Mouse (Mus musculus) heart, postnatal 4 days (tissue): ENCODE data around the gene Rtn2. TPM values are rescaled to one million over a fixed set of nuclear protein-coding genes. Genes with fewer than 3 reads are reported as not detected.

ENCODE experiments used
- DNase-seq: peaks from one replicate; pipeline ENCODE4 v3.0.0; 2021
- total RNA-seq, 2 experiments: library from RNA; stranded (reverse); gene quantifications; 2 replicates each; pipeline ENCODE4 v1.2.3; 2021

Gene Rtn2
- 10 to 100 TPM; 30.2 to 32.3 TPM for total RNA-seq

DNA sequence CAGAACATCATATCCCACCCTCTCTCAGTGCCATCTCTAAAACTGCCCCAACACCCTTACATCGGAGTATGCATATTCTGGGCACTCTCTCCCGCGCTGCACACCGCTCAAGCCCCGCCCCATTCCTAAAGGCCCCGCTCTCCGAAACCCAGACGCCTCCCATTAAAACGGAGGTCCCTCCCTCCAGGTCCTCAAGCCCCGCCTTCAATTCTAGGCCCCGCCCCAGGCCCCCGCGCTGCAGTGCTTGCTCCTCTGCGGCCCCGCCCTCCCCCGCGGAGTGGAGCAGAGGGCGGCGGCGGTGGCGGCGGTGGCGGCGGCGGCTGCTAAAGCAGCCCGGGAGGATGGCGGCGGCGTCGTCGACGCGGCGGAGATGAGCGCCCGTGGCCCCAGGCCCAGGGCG lies at the start of gene Rtn2:
Gene Rtn2, plus strand, starts transcription at position 240 of the 400 bp plus-strand sequence.
- peak; percentile 75 for DNase-seq

DNA sequence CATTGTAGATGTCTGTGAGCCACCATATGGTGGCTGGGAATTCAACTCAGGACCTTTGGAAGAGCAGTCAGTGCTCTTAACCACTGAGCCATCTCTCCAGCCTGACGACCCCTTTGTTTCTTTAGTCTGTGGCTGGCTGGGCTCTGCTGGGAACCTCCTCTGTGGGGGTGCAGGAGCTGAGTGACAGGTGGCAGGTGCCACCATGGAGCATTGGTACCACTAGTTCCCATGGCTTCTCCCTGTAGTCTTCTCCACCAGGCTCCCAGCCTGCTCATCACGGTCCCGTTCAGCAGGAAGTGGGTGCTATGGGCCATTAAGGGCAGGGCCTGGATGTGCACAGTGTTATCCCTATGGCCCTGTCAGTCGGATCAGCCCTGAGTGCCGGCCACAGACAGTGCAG lies 47.8 kb upstream of the Rtn2 start:
- DNase-seq, result no peak

DNA sequence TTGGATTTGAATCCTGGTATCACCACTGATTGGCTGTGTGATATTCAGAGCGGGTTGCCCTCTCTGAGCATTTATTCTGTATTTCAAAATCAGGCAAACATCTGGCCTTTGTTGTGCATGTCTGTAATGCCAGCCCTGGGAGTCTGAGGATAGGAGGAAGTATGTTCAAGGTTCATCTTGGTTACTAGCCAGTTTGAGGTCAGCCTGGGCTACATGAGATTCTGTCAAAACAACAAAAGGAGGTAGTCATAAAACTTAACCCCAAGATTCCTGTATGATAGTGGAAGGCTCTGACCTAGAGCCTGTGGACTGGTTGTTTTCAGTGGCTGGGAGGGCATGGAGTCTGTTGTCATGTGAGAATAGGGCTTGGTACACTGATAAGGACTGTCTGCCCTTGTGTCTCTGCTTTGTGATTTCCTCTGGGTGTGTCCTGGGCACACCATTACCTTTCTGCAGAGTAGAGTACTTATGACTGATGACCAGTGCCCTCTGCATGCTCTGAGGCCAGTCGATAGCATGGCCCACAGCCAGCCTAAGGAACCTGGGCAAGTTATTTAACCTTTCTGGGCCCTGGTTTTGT lies 47.2 kb upstream of the Rtn2 start:
- no peak for DNase-seq

DNA sequence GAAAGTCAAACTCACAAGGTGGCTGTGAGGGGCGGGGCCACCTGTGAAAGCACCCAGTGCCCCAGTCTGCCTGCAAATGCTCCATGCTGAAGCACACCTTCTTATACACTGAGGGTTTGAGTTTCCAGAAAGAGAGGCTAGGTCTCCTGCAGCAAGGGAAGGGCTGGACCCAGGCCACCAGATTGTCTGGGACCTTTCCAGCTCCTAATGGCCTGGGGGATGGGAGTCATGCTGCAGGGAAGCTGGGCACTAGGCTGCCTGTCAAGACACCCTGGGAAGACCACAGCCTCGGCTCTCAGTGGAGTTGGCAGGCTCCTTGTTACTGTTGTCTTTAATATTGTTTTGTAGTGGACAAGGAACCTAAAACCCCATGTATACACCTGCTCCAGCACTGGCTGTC lies 46.0 kb upstream of the Rtn2 start:
- peak; percentile 60 for DNase-seq

DNA sequence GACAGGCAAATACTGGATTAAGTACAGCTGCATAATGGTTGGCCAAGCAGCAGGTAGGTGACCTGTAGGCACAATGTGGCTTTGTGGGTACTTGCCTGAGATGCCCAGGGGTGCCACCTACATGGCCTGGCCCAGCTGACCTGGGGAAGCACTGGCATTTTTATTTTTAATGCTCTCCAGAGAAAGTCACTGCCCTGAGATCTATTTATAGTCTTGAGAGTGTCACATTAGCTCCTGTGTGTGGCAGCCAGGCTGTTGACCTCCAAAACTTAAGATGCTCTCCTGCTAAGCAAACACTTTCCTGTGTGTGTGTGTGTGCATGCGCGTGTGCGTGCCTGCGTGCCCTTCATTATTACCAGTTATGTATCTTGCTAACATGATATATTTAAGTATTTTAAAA lies 44.1 kb upstream of the Rtn2 start:
- no peak for DNase-seq

DNA sequence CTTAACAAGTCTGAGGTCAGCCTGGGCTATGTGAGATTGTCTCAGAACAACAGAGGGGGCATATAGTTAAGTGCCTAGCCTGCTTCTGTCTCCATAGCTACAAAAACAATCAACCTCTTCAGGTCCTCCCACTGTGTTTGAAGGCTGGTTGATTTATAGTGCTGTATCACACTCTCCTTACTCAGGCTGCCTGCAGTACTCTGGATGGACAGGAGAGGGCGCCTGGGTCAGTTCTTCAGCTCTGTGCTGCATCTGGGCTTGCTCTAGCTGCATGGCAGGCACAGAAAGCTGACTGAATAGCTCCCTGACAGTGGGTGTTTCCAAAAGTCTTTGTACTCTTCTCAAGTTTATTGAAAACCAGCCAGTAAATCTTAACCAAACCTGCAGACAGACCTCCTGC lies 43.0 kb upstream of the Rtn2 start:
- peak; percentile 95 for DNase-seq

DNA sequence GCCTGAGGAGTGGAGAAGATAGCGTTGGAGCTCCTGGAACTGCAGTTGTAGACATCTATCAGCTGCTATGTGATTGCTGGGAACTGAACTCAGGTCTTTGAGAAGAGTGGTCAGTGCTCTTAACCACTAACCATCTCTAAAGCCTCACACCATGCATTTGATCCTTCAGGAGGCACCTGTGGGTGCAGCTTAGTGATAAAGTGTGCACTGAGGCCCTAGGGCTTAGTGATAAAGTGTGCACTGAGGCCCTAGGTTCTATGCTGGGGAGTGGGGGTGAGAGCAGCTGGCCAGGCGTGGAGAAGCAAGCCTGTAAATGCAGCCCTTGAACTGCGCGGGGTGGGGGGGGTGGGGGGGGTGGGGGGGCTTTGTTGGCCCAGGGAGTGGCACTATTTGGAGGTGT lies 42.4 kb upstream of the Rtn2 start:
- DNase-seq, result no peak

DNA sequence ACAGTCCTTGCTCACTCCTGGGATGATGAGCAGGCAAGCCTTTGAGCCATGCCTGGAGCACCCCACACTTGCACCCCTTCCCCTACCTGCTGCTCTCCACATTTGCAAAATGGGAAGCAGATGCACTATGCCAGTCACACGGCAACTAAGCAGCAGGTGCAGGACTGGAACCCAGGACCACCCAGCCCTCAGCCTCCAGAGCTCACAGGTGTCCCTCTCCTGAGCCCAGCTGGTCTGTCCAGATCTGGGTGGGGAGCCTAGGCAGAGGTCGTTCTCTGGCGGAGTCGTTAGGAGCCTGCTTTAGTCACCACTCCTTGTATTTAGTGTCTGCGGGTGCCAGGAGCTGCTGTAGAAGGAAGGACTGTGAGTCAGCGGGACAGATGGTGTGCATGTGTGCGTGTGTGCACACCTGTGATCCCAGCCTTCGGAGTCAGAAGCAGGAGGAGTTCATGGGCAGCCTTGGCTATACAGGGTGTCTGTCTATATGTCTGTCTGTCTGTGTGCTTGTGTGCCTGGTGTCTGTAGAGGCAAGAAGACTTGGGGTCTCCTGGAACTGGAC lies 41.4 kb upstream of the Rtn2 start:
- no peak for DNase-seq

DNA sequence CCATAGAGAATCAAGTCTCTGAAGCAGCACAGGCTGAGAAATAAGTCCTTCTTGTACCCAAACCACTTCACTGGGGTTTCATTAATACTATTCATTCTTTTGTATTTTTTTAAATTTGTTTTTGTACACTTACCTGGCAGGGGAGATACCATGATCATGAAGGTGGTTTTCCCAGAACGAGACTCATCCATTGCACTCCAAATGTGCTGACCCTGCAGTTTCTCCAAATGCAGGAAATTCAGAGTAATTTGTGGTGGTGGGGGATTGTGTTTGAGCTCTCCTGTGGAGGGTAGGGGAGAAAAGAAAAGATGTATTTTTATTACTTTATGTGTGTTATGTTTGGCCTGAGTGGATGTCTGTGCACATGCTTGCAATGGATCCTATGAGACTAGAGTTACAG lies 40.4 kb upstream of the Rtn2 start:
- DNase-seq, result no peak

DNA sequence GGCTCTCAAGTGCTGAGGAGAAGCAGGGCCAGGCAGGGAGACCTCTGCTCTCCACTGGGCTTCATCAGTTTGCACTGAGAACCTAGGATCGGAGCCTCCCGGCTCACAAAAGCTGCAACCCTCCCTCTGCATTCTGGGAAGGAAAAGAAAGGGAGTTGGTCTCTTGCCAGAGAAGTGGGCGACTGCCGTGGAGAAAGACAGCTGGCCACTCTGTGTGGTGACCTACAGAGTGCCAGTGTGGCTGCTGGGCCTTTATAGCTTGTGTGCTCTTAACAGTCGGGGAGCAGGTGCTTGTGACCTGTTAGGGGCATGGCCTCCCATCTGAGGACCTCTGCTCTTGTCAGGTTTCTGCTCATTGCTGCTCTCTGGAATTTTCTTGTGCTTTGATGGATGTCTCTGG lies 38.6 kb upstream of the Rtn2 start:
- no peak for DNase-seq

DNA sequence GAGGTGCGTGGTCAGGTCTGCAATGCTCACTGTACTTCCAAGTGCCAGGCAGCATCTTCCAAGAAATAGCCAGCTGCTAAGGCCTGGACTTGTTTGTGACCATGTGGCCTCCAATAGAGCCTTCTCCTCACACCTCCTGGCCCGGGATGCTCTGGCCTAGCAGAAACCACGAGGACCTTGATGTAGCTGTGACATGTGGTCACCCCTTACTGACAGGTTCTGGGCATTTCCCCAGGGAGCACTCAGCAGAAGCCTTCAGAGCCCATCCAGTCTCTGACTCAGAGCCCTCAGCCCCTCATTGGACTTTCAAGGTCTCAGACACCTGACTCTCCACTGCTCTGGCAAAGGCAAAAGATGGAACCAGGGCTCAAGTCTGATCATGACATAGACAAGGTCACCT lies 37.3 kb upstream of the Rtn2 start:
- no peak for DNase-seq

DNA sequence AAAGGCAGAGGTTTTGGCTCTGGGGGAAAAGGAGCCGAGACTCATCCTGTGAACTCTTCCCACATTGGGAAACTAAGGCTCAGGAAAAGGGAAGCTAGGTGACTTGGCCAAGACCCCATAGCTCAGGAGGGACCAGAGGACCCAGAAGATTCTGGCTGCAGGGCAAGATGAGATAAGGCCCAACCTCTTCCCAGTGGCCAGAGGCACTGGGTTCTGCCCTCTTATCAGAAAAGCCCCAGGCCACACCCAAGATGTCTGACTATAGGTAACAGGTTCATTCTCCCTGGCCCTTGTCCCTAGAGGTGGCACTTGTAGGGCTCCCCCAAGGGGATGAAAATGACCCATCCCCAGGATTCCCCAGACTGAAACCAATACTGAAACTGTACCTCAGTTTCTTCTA lies 35.6 kb upstream of the Rtn2 start:
- DNase-seq, result no peak

DNA sequence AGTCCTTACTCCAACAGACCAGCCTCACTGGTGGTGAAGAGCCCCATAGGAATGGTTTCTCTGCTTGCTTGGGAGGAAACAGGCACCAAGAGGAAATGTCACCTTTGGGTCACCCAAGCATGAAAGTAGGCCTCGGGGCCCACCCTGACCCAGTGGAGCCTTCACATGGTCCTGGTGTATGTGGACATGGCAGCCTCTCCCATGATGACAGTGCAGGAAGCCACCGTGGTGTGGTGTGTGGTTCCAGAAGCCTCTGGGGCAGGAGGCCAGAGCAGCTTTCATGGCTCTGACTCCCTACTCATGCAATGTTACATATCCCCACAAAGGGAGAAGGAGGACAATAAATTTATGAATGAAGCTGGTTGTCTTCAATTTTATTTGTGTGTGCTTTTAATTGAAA lies 34.9 kb upstream of the Rtn2 start:
- DNase-seq, result no peak

DNA sequence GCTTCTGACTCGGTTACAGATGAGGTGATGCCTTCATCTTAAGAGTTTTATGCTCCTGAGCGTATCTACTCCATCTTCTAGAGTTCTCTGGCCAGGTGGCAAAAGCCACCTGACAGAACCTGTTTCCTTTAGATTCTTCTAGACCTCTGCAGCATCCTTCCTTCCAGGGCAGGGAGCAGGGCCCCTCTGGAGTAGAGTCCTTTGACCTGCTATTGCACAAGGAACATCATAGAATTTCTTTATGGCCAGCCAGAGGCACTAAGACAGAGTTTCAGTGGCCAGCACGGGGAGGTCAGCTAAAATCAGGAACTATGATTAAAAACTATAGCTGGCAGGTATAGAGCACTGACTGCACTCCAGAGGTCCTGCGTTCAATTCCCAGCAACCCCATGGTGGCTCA lies 30.3 kb upstream of the Rtn2 start:
- no peak for DNase-seq

DNA sequence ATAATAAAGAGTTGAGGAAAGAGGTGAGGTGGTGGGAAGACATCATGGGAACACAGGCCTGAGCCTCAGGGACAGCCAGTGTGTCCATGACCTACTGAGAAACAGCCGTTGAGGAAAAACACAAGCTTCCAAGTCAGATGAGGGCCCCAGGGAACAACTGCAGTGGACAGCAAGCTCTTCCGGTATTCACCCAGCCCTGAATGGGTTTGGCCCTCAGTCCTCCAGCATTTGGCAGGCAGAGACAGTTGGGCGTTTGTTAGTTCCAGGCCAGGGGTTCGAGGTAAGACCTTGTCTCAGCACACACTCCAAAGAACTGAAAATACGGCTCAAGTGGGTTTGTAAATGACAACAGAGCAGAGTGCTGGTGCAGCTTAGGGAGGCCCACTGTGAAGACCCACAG lies 29.0 kb upstream of the Rtn2 start:
- no peak for DNase-seq

DNA sequence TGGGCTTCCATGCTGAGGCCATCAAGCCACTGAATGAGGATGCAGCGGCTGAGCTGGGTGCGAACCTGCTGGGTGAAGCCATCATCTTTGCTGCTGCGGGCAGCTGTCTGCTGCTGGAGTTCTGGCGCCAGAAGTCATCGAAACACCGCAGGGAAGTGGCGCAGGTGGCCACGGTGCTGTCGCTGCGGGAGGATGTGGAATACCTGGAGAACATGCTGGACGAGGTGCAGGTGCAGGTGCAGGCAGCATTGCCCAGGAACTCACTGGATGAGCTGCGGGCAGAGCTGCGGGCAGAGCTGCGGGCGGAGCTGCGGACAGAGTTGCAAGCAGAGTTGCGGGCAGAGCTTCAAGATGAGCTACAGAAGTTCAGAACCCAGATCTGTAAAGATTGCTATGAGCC lies 27.0 kb upstream of the Rtn2 start:
- DNase-seq, result no peak

DNA sequence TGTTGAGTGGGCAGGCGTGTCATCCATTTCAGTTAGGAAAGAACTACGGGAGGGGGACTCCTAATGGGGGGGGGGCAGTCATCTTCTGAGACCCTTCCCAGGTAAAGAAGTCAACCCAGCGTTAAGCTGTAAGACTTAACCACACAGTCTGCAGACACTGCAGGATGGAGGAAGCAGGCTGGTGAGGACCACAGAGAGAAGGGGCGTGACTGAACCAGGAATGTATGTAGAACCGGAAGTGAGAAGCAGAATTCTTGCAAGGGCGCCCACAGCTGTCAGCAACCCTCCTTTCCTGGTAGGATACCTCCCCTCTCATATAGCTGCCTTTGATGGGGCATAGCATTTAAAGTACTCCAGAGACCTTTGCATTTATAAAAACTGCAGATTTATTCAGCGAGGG lies 25.9 kb upstream of the Rtn2 start:
- DNase-seq, result no peak

DNA sequence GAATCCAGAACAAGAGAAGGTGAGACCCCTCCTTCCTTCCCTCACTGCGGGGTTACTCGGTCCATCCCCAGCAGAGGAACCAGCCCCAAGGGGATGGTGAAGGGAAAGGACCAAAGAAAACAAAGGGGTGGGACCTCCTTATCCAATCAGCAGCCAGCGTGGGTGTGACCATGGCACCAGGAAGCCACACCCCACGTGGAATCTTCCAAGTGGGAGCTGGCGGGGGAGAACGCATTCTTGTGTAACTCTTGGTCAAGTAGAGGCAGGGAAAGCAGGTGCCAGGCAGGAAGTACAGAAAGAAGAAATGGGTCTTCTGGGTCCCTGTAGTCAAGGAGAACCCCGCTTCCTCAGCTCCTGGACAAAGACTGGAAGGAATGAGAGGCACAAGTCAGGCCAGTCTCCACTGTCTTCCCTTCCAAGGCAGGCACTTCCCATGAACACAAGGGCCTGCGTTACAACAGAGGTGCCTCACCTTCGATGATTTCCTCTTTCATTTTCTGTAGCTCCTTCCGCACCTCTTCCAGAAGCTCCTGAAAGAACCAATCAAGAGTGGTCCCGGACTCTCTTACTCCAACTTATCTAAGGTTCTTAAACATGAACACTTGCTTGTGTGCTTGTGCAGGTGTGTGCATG lies 24.9 kb upstream of the Rtn2 start:
- peak; percentile 73 for DNase-seq

DNA sequence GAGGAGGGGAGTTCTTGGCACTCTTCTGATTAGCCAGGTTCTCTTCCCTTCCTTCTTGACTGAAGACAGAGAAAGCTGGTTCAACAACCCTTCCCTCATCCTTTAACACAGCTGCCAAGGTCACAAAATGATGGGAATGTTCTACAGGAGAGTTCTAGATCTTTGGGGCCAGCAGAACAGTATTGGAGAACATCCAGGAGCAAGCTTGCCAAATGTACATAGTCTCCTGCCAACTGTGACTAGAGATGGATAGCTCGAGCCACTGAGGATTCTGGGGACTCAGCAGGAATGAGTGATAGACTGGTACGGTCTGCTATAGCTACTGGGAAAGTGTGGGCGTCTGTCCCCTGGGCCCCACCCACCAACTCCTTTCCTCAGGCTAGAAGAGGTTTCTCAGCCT lies 24.1 kb upstream of the Rtn2 start:
- peak; percentile 35 for DNase-seq

DNA sequence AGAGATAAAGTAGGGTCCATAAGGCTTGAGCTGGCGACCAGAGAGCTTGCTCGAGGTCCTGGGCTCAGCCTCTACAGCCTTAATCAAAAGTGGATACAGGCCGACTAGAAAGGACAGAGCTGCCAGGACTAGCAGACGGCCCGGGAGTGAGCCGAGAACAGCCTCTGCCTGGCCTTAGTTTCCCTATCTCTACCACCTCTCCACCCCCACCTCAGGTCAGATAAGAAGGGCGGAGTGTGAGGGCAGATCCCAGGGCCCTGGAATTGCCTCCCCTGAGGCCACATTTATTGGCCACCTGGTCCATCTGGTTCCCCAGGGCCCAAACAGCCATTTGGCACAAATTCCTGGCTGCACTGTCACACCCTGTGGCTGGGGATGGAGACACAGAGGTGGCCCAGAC lies 17.3 kb upstream of the Rtn2 start:
- no peak for DNase-seq

DNA sequence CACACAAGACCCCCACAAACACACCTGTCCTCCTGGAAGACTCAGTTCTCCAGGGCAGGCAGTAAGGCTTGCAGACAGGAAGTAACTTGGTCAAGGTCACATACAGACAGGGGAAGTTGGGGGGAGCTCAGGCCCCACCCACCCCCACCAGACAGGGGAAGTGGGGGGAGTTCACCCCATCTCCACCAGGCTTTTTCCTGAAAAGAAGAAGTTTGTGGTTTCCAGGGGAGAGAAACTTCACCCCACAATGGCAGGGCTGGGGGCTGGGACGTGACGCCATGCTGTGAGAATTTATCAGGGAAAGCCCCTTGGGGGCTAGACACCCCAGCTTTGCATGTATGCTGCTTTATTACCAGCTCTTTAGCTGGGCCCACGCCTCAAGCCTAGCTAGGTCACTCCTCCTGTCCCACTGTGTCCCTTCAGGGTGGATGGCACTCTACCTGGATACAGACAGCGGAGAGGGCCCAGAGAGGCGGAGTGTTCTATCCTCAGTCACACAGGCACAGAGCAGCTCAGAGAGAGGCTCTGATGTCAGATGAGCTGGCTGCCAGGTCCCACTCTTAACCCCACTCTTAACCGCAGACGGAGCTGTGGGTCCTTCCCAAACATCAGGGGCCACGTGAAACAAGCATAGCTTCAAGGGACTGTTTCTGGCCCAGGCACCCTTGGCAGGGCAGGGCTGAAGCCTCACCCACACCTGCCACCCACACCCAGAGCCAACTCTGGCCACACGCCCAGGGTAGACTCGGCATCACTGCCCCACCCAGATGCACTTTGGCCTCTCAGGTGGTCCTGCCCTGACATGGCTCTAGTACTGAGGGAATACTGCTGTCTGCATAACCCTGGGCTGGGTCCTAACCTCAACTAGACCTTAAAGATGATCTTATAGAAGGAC lies 16.2 kb upstream of the Rtn2 start:
- peak; percentile 44 for DNase-seq

DNA sequence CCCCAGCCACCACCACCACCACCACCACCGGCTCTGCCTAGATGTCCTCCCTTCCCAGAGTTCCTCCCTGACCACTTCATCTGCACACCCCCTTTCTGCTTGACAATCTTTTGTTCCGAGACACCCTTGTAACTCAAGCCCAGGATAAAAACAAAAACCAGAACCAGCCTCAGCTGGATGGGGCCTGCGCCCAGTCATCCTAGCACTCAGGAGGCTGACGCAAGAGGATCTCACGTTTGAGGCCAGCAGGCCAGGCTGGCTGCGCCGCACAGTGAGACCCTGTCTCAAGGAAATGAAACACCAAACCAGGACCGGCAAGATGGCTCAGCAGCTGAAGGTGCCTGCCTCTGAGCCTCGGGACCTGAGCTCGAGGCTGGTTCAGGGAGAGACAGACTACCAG lies 15.4 kb upstream of the Rtn2 start:
- no peak for DNase-seq

DNA sequence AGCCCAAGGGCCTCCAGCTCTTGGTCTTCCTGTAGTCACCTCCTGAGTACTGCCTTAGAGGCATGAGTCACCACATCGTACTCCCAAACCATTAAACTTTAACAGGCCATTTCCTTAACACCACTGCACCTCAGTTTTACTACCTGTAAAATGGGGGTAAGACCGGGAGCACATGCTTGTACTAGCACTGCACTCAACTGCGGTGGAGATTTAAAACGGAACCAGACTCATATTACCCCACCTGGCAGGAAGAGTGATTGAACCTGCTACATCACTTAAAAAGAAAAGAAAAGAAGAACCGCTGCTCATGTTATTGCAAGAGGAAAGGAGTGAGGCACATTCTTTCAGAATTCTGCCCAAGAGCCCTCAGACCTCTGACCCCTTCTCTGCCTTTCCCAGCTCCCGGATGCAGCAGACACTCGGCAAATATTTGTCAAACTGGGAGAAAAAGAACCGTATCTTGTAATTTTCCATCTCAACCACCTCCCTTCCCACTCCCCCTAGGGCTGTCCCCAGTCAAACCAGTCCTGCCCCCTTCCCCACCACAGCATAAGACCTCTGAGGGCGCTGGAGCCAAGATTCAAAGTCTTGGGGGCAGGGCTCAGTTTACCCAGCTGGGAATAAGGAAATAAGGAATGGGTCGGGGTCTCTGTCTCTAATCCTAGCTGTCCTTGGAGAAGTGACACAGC lies 13.3 kb upstream of the Rtn2 start:
- no peak for DNase-seq
